In the genomic region with DNA sequence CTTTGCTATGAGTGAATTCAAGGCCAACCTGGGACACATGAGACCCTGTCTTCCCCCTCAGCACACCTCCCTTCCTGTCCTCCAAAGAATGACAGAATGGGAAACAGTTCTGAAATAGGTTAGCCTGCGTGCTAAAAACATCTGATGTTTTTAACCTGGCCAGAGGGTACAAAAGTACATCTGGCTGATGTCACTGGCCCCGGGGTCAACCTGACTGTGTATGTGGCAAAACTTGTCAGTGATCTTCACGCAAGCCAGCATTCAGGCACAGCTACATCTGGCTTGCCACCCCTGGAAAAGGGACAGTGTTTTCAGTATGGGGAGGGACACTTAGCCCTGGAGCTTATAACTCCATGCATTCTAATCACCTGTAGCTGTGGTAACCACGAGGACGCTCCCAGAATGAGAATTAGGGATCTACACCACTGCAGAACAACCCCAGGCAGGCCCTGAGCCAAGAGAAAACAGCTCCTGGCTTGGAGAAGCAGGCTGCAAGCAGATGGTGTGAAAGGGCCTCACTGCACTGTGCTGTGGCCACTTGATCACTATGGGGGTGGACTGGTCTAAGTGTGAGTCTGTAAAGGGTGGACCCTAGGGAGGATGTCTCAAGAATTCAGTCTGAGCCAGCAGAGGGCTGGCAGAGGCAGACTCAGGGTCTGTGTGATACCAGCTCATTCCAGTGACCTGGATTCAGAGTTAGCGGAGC, we compare ENCODE assay signal across 9 mouse cellular contexts. TPM values are rescaled to one million over a fixed set of nuclear protein-coding genes. Genes with fewer than 3 reads are reported as not detected.
DNase-seq lines count a peak whose midpoint lies in the region; ATAC-seq and TF ChIP-seq lines count a peak whose summit lies in the region.
"Had no signal": no experiment of that assay in that cellular context is flagged by ENCODE, and none has a peak within 500 bp of the region (broad histone marks: within the 10 kb centered on the region; RNA-seq: fewer than 3 reads in every experiment).

No protein-coding gene starts in this region.

- H3K4me1 ChIP-seq in heart, postnatal 0 days (ENCODE audit: control insufficient read depth, insufficient read depth) = no peaks in the 10 kb centered on the region; the same call in 1 of the 2 replicates

- H3K36me3 ChIP-seq in heart, postnatal 0 days (replicated peaks; ENCODE audit: control insufficient read depth, insufficient read depth, low read length) = peaks cover 32% of the 10 kb centered on the region
- H3K36me3 ChIP-seq in macrophage (ENCODE audit: inconsistent target) = peaks cover 49% of the 10 kb centered on the region

- no peak for TF ChIP-seq CTCF in heart, postnatal 0 days (IDR thresholded peaks at IDR 0.05; ENCODE audit: low read depth)

- ATAC-seq in heart, postnatal 0 days (ENCODE audit: insufficient read depth, low read depth) = 0 out of 2 replicates have a peak, but pooled peaks have one; percentile 15
- ATAC-seq in megakaryocyte progenitor cell, adult 5-6 weeks (replicated peaks; ENCODE audit: poor library complexity) = no peak

- no peak overlapping the region for H3K4me3 ChIP-seq in heart, postnatal 0 days (ENCODE audit: low read depth, low read length)
- no peak overlapping the region for H3K4me3 ChIP-seq in macrophage (ENCODE audit: inconsistent target)
- H3K4me3 ChIP-seq: erythroblast, embryonic 14.5 days had no signal

- 61% methylated on average over 6 of the region's 6 CpGs for WGBS in heart, postnatal 0 days
- whole genome bisulfite sequencing in macrophage (ENCODE audit: missing documents) = 94% methylated on average over 6 of the region's 6 CpGs

- H3K79me2 ChIP-seq in macrophage (ENCODE audit: inconsistent target) = peaks cover 97% of the 10 kb centered on the region

- intact Hi-C loops in gastrocnemius, postnatal 14 days (cut with DNase I; ENCODE audit: low total_unique reads) = no loop called here

- no peak for TF ChIP-seq EP300 in heart, postnatal 0 days (IDR thresholded peaks at IDR 0.05; ENCODE audit: low read depth)

- H3K27me3 ChIP-seq in heart, postnatal 0 days (ENCODE audit: control insufficient read depth, insufficient read depth, low read length) = no peaks in the 10 kb centered on the region

- DNase-seq in gastrocnemius, postnatal 14 days = peak; percentile 61
- no peak for DNase-seq in gastrocnemius, adult 18-20 months (ENCODE audit: low spot score)
- DNase-seq in cerebellum, postnatal 36 days = peak; percentile 52 to 54
- no peak for DNase-seq in heart, postnatal 0 days (ENCODE audit: low spot score)
- DNase-seq in kidney, postnatal 36 days = peak; percentile 79 to 81
- DNase-seq in adrenal gland, adult 18-20 months (ENCODE audit: low spot score in 2 of 2) = no peak

- H3K4me2 ChIP-seq in heart, postnatal 0 days (ENCODE audit: low read depth, low read length) = no peak overlapping the region

- no peaks in the 10 kb centered on the region for H3K9me3 ChIP-seq in heart, postnatal 0 days (replicated peaks; ENCODE audit: control insufficient read depth, low read length)

- peak overlapping the region; percentile 36 for H3K27ac ChIP-seq in heart, postnatal 0 days (ENCODE audit: low read depth)
- peak overlapping the region; percentile 99 for H3K27ac ChIP-seq in macrophage

- no peak overlapping the region for H3K9ac ChIP-seq in heart, postnatal 0 days (replicated peaks; ENCODE audit: low read depth, low read length)

RNA-seq across cellular contexts. Expression of a gene that starts 35.3 kb away (rescaled TPM):
- 10 to 100 TPM; 33.5 to 39.8 TPM for total RNA-seq in gastrocnemius, postnatal 14 days (2021)
- 10 to 100 TPM; 51.2 to 80.6 TPM for total RNA-seq in gastrocnemius, adult 18-20 months (2021)
- total RNA-seq in heart, postnatal 0 days (2014; rRNA removed; ENCODE audit: low replicate concordance) = 95.3 and 149 TPM in 2 replicates
- 87.4 and 116 TPM in 2 replicates for polyA plus RNA-seq in heart, postnatal 0 days (2015; fragmentation: Nextera tagmentation; extraction: Ambion mirVana)
- total RNA-seq in macrophage (2018; cell fraction: chromatin; rRNA removed) = 1,000 to 10,000 TPM in 22 of 26 experiments, 100 to 1,000 TPM in 4; 867 to 1,969 (median 1,342) TPM
- total RNA-seq in macrophage (2018; cell fraction: cytosol; rRNA removed) = 100 to 1,000 TPM; 407 to 728 (median 545) TPM
- 1,000 to 10,000 TPM in 22 of 26 experiments, 100 to 1,000 TPM in 4; 893 to 1,549 (median 1,266) TPM for total RNA-seq in macrophage (2018; cell fraction: nucleus; rRNA removed)
- polyA plus RNA-seq in macrophage (2018) = 290 to 451 TPM (median 423 TPM) in 3 replicates
- total RNA-seq in megakaryocyte progenitor cell, adult 5-6 weeks (2015) = 30.6 and 34.6 TPM in 2 replicates
- 20.7 and 26.7 TPM in 2 replicates for total RNA-seq in megakaryocyte progenitor cell, adult 5-6 weeks (2017)
- 100 to 1,000 TPM; 209 to 474 TPM for total RNA-seq in adrenal gland, adult 18-20 months (2021)

Comparison
In these comparisons a context has a peak if more than half of its experiments do, and no peak if none do; other contexts are left out.
1. DNase-seq: peak in gastrocnemius, postnatal 14 days (single experiment), cerebellum, postnatal 36 days (2 of 2) and kidney, postnatal 36 days (2 of 2); none in gastrocnemius, adult 18-20 months (single experiment), heart, postnatal 0 days (single experiment) and adrenal gland, adult 18-20 months (0 of 2).